Mouse (Mus musculus) heart, embryonic 11.5 days (tissue): Measurements from ENCODE around the gene Ddx31. TPM values are rescaled to one million over a fixed set of nuclear protein-coding genes. Genes with fewer than 3 reads are reported as not detected.

Experiments
- ATAC-seq: fragments of 200-750 bp; cut with Nextera tagmentation; replicated peaks from 2 replicates; pipeline ENCODE4 v1.8.0; 2017; ENCODE audit warnings: moderate library complexity; ENCODE audit not compliant: insufficient number of reproducible peaks, low FRiP score, low TSS enrichment
- H3K27ac ChIP-seq: fragments of 300-500 bp; sonication (generic); 2 replicates; pipeline ENCODE4 v1.5.1; 2014; ENCODE audit warnings: mild to moderate bottlenecking, low read depth, low read length
- H3K27me3 ChIP-seq: fragments of 300-500 bp; sonication (generic); 2 replicates; pipeline ENCODE4 v1.6.1; 2014; ENCODE audit warnings: mild to moderate bottlenecking, low read length, mixed read lengths; ENCODE audit not compliant: control insufficient read depth, insufficient read depth
- H3K36me3 ChIP-seq: fragments of 300-500 bp; sonication (generic); 2 replicates; pipeline ENCODE4 v1.6.1; 2014; ENCODE audit warnings: mild to moderate bottlenecking, low read length, moderate library complexity, mixed read lengths; ENCODE audit not compliant: control insufficient read depth, insufficient read depth
- H3K4me1 ChIP-seq: fragments of 300-500 bp; sonication (generic); 2 replicates; pipeline ENCODE4 v1.6.1; 2014; ENCODE audit warnings: low read length; ENCODE audit not compliant: control insufficient read depth, insufficient read depth
- H3K4me2 ChIP-seq: fragments of 300-500 bp; sonication (generic); 2 replicates; pipeline ENCODE4 v1.6.1; 2014; ENCODE audit warnings: mild to moderate bottlenecking, moderate library complexity
- H3K4me3 ChIP-seq: fragments of 300-500 bp; sonication (generic); 2 replicates; pipeline ENCODE4 v1.5.1; 2014; ENCODE audit warnings: low read depth, low read length
- H3K9ac ChIP-seq: fragments of 300-500 bp; sonication (generic); 2 replicates; pipeline ENCODE4 v1.6.1; 2014; ENCODE audit warnings: mild to moderate bottlenecking, low read depth, low read length, moderate library complexity
- H3K9me3 ChIP-seq: fragments of 300-500 bp; sonication (generic); replicated peaks from 2 replicates; pipeline ENCODE4 v1.6.1; 2016; ENCODE audit warnings: low read length; ENCODE audit not compliant: control insufficient read depth
- WGBS: fragments of 180-500 bp; shearing (Covaris S2); extraction: QIAGEN DNeasy Blood & Tissue Kit; methylation state at CpG from one replicate; pipeline ENCODE4 v1.1.7; 2014; ENCODE audit not compliant: insufficient replicate concordance; 5-methylcytosine and 5-hydroxymethylcytosine counted together
- polyA plus RNA-seq: library from polyadenylated mRNA; unstranded; fragments of >200 nt; fragmentation: Nextera tagmentation; extraction: Ambion mirVana; gene quantifications from 2 replicates; pipeline ENCODE4 v1.2.1, GENCODE M21; 2014

Ddx31 gene
- polyA plus RNA-seq, 1 experiment from 2014 or later, result 9.1 TPM

GRCm38 (mm10) chr2:28882826-28883485, 42.8 kb downstream of the Ddx31 start:
- H3K4me2 ChIP-seq, result no peak overlapping the region
- H3K27me3 ChIP-seq, result no peaks in the 10 kb centered on the region
- H3K4me1 ChIP-seq, result no peaks in the 10 kb centered on the region
- 74% methylated on average over 6 of the region's 6 CpGs for WGBS
- H3K27ac ChIP-seq, result no peak overlapping the region
- no peak for ATAC-seq
- H3K9ac ChIP-seq, result no peak overlapping the region
- H3K4me3 ChIP-seq, result no peak overlapping the region
- H3K36me3 ChIP-seq, result peaks cover 14% of the 10 kb centered on the region
- H3K9me3 ChIP-seq, result no peaks in the 10 kb centered on the region

DNA sequence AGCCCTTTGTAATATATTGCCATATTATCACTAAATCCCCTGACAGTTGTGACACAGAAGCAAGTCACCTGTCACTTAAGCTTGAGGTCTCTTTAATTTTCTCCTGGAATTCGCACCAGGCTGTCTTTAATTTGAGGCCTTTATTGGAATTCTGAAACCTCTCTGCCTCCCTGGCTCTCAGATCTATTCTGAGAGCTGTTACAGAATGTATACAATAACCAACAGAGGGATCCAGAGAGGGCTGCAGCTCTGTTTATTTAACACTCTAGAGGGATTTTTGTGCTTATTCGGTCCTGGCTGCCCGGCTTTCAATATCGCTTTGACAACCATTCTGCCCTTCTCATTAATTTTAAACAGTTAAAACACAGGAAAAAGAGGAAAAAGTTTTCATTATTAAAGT, 44.7 kb downstream of the Ddx31 start:
- Histone ChIP-seq H3K27ac (no peak overlapping the region), H3K36me3 (peaks cover 18% of the 10 kb centered on the region), H3K4me3 (no peak overlapping the region), H3K27me3 (no peaks in the 10 kb centered on the region), H3K4me2 (no peak overlapping the region), H3K4me1 (no peaks in the 10 kb centered on the region), H3K9me3 (no peaks in the 10 kb centered on the region), H3K9ac (no peak overlapping the region)
- 83% methylated on average over 4 of the region's 4 CpGs for WGBS
- no peak for ATAC-seq

- no peak for ATAC-seq
- Histone ChIP-seq H3K4me2 (no peak overlapping the region), H3K27ac (no peak overlapping the region), H3K9ac (no peak overlapping the region), H3K27me3 (no peaks in the 10 kb centered on the region), H3K36me3 (peaks cover 12% of the 10 kb centered on the region; the same call in 1 of the 2 replicates), H3K4me3 (no peak overlapping the region), H3K9me3 (no peaks in the 10 kb centered on the region), H3K4me1 (no peaks in the 10 kb centered on the region)
- 74% methylated on average over 1 of the region's 1 CpGs for WGBS
Observed at GRCm38 (mm10) chr2:28892796-28893195, 52.6 kb downstream of the Ddx31 start.

DNA sequence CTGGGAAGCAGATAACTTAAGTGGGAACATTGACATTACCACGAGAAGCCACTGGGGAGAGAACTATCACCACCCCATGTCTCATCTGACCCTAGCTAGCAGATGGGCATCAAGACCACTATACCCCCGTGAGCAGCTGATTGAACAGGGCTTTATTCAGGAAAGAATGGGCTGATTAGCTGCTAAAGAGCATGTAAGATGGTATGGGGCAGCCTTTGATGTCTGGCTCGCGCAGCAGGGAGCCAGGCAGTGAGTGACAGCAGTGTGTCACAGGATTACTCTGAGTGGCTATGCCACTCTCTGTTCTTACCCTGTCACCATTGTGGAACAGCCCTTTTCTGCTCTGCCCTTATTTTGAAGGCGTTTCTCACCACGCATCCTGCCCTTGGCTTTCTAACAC, 53.3 kb downstream of the Ddx31 start:
- ATAC-seq, result no peak
- peaks cover 9% of the 10 kb centered on the region; the same call in 1 of the 2 replicates for H3K36me3 ChIP-seq
- H3K27ac ChIP-seq, result no peak overlapping the region

GRCm38 (mm10) chr2:28895876-28896275, 55.7 kb downstream of the Ddx31 start:
- no peak for ATAC-seq
- peaks cover 9% of the 10 kb centered on the region; the same call in 1 of the 2 replicates for H3K36me3 ChIP-seq
- WGBS, result 91% methylated on average over 7 of the region's 7 CpGs
- no peak overlapping the region for H3K4me2 ChIP-seq
- no peak overlapping the region for H3K9ac ChIP-seq
- H3K27me3 ChIP-seq, result no peaks in the 10 kb centered on the region
- H3K27ac ChIP-seq, result no peak overlapping the region
- H3K4me1 ChIP-seq, result no peaks in the 10 kb centered on the region; the same call in 1 of the 2 replicates
- H3K9me3 ChIP-seq, result no peaks in the 10 kb centered on the region
- no peak overlapping the region for H3K4me3 ChIP-seq

More for the DNA sequence above, 53.3 kb downstream of the Ddx31 start:
- H3K27me3 ChIP-seq, result no peaks in the 10 kb centered on the region
- H3K9ac ChIP-seq, result no peak overlapping the region
- no peaks in the 10 kb centered on the region for H3K9me3 ChIP-seq
- H3K4me2 ChIP-seq, result no peak overlapping the region
- WGBS, result 68% methylated on average over 6 of the region's 6 CpGs
- H3K4me1 ChIP-seq, result no peaks in the 10 kb centered on the region
- no peak overlapping the region for H3K4me3 ChIP-seq

DNA sequence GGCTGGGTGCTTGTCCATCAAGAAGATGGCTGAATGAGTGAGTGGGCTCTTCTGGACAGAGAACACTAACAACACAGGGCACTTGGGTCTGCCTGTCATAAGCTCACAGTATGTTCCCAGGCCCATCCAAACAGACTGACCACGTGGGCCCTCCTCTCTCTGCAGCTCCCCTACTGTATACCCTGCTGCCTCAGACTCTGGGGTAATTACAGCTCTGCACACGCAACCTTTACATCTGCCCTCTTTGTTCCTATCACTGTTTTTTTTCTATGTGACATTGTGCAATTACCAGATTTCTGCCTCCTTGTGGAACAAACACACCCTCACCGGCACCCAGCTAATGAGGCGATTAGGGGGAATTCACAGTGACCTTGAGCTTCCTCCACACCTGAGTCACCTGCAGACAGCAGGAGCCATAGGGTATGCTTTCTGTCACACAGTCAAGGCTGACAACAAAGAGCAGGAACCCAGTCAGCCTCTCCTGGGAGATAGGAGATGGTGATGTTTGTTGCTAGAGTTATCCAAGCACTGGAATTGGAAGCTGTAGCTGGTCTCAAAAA, 57.2 kb downstream of the Ddx31 start:
- H3K4me1 ChIP-seq, result no peaks in the 10 kb centered on the region; the same call in 1 of the 2 replicates
- no peak overlapping the region for H3K27ac ChIP-seq
- H3K27me3 ChIP-seq, result no peaks in the 10 kb centered on the region
- H3K4me2 ChIP-seq, result no peak overlapping the region
- H3K9ac ChIP-seq, result no peak overlapping the region
- no peaks in the 10 kb centered on the region for H3K9me3 ChIP-seq
- ATAC-seq, result no peak
- peaks cover 9% of the 10 kb centered on the region; the same call in 1 of the 2 replicates for H3K36me3 ChIP-seq
- H3K4me3 ChIP-seq, result no peak overlapping the region
- 88% methylated on average over 4 of the region's 4 CpGs for WGBS

DNA sequence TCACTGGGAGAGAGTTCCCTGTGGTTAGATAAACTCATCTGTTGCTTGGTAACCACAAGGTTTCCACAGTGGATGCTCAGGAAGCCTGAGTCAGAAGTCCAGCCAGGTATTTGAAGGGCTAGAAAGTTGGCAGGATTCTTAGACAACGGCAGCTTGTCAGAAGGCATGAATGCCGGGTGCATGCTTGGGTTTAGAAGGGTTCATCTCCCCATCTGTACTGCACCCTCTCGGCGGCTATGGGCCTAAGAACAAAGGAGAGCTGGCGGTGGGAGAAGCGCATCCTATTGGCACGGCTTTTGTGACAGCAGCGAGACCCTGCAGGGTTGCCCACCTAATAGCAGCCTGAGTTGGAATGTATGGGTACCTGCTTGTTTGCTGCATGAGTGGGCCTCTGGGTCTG, 62.1 kb downstream of the Ddx31 start:
- Histone ChIP-seq H3K9ac (no peak overlapping the region), H3K36me3 (no peaks in the 10 kb centered on the region; the same call in 1 of the 2 replicates), H3K27me3 (peaks cover 17% of the 10 kb centered on the region), H3K4me3 (no peak overlapping the region), H3K4me1 (no peaks in the 10 kb centered on the region; the same call in 1 of the 2 replicates), H3K4me2 (no peak overlapping the region), H3K9me3 (no peaks in the 10 kb centered on the region), H3K27ac (no peak overlapping the region)
- no peak for ATAC-seq
- WGBS, result 90% methylated on average over 8 of the region's 8 CpGs

DNA sequence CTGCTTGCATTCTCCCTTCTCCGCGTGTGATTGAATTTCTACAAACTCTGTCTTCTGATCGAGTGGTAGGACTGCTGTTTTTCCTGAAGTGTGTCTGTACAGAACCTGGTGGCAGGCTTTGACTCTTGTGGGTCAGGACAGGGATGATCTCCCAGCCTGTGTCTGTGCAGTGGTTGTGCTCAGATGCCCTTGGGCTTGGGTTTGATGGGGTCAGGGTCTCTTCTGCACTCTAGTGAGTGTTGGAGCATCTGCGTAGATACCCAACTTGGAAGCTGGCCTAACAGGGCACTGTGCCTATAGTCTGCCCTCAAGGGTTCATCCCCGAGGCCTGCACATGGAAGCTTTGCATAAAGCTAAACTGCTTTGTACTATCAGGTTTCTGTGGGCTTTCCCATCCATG, 63.7 kb downstream of the Ddx31 start:
- Histone ChIP-seq H3K4me2 (no peak overlapping the region), H3K4me1 (peaks cover 11% of the 10 kb centered on the region; the same call in 1 of the 2 replicates), H3K27me3 (peaks cover 33% of the 10 kb centered on the region), H3K36me3 (no peaks in the 10 kb centered on the region; the same call in 1 of the 2 replicates), H3K9ac (no peak overlapping the region), H3K4me3 (no peak overlapping the region), H3K9me3 (no peaks in the 10 kb centered on the region), H3K27ac (no peak overlapping the region)
- WGBS, result 83% methylated on average over 5 of the region's 5 CpGs
- ATAC-seq, result no peak

GRCm38 (mm10) chr2:28904786-28905185, 64.6 kb downstream of the Ddx31 start:
- Histone ChIP-seq H3K9me3 (no peaks in the 10 kb centered on the region), H3K27ac (no peak overlapping the region), H3K4me1 (peaks cover 17% of the 10 kb centered on the region), H3K27me3 (peaks cover 42% of the 10 kb centered on the region), H3K36me3 (no peaks in the 10 kb centered on the region; the same call in 1 of the 2 replicates), H3K9ac (no peak overlapping the region), H3K4me3 (no peak overlapping the region), H3K4me2 (no peak overlapping the region)
- WGBS, result 86% methylated on average over 9 of the region's 9 CpGs
- ATAC-seq, result no peak
